Mouse (Mus musculus) limb, embryonic 13.5 days (tissue): ENCODE measurements around the gene Arl15. TPM values are rescaled to one million over a fixed set of nuclear protein-coding genes. Genes with fewer than 3 reads are reported as not detected.

Experiments used
- ATAC-seq: fragments of 200-750 bp; cut with Nextera tagmentation; 2 replicates; pipeline ENCODE4 v1.8.0; 2017; ENCODE audit warnings: low read depth, moderate number of reproducible peaks, moderate TSS enrichment; ENCODE audit not compliant: low FRiP score
- H3K27ac ChIP-seq: fragments of 300-500 bp; sonication (generic); 2 replicates; pipeline ENCODE4 v1.5.1; 2015; ENCODE audit warnings: inconsistent platforms, mild to moderate bottlenecking, moderate library complexity
- H3K27me3 ChIP-seq: fragments of 300-500 bp; sonication (generic); 2 replicates; pipeline ENCODE4 v1.6.1; 2015; ENCODE audit warnings: mild to moderate bottlenecking, inconsistent platforms
- H3K36me3 ChIP-seq: fragments of 300-500 bp; sonication (generic); 2 replicates; pipeline ENCODE4 v1.6.1; 2015; ENCODE audit warnings: inconsistent platforms, mild to moderate bottlenecking, moderate library complexity
- H3K4me1 ChIP-seq: fragments of 300-500 bp; sonication (generic); 2 replicates; pipeline ENCODE4 v1.6.1; 2015; ENCODE audit warnings: inconsistent platforms
- H3K4me2 ChIP-seq: fragments of 300-500 bp; sonication (generic); replicated peaks from 2 replicates; pipeline ENCODE4 v1.6.1; 2015; ENCODE audit warnings: inconsistent platforms, mild to moderate bottlenecking, moderate library complexity
- H3K4me3 ChIP-seq: fragments of 300-500 bp; sonication (generic); 2 replicates; pipeline ENCODE4 v1.5.1; 2015; ENCODE audit warnings: moderate library complexity, mild to moderate bottlenecking, inconsistent platforms
- H3K9ac ChIP-seq: fragments of 300-500 bp; sonication (generic); 2 replicates; pipeline ENCODE4 v1.6.1; 2015; ENCODE audit warnings: mild to moderate bottlenecking, inconsistent platforms
- H3K9me3 ChIP-seq: fragments of 300-500 bp; sonication (generic); 2 replicates; pipeline ENCODE4 v1.6.1; 2016; ENCODE audit warnings: inconsistent platforms
- WGBS: fragments of 180-500 bp; shearing (Covaris S2); methylation state at CpG from one replicate; pipeline ENCODE4 v1.1.7; 2015; 5-methylcytosine and 5-hydroxymethylcytosine counted together
- polyA plus RNA-seq: library from polyadenylated mRNA; unstranded; fragments of >200 nt; fragmentation: Nextera tagmentation; extraction: Ambion mirVana; gene quantifications from 2 replicates; pipeline ENCODE4 v1.2.1, GENCODE M21; 2015

The Arl15 gene
- polyA plus RNA-seq, 1 experiment from 2014 or later, result 14.2 TPM

GRCm38 (mm10) chr13:113850431-113851034 is 56.2 kb downstream of the Arl15 start:
- no peaks in the 10 kb centered on the region for H3K9me3 ChIP-seq
- no peak for ATAC-seq
- H3K9ac ChIP-seq, result no peak overlapping the region
- peaks cover 15% of the 10 kb centered on the region for H3K4me1 ChIP-seq
- no peak overlapping the region for H3K4me3 ChIP-seq
- no peak overlapping the region for H3K4me2 ChIP-seq
- H3K27me3 ChIP-seq, result no peaks in the 10 kb centered on the region
- WGBS, result 78% methylated on average over 8 of the region's 8 CpGs
- peaks cover 20% of the 10 kb centered on the region for H3K36me3 ChIP-seq
- no peak overlapping the region for H3K27ac ChIP-seq

- Histone ChIP-seq H3K27ac (no peak overlapping the region), H3K36me3 (peaks cover 20% of the 10 kb centered on the region), H3K4me2 (no peak overlapping the region), H3K27me3 (no peaks in the 10 kb centered on the region), H3K4me1 (peaks cover 13% of the 10 kb centered on the region), H3K4me3 (no peak overlapping the region), H3K9me3 (no peaks in the 10 kb centered on the region), H3K9ac (no peak overlapping the region)
- WGBS, result 91% methylated on average over 13 of the region's 13 CpGs
- no peak for ATAC-seq
Observed at GRCm38 (mm10) chr13:113851602-113852375, 57.5 kb downstream of the Arl15 start.

- ATAC-seq, result no peak
- H3K27me3 ChIP-seq, result no peaks in the 10 kb centered on the region
- WGBS, result 98% methylated on average over 6 of the region's 6 CpGs
- no peak overlapping the region for H3K4me2 ChIP-seq
- peaks cover 20% of the 10 kb centered on the region for H3K36me3 ChIP-seq
- no peak overlapping the region for H3K9ac ChIP-seq
- peaks cover 17% of the 10 kb centered on the region for H3K4me1 ChIP-seq
- H3K27ac ChIP-seq, result no peak overlapping the region
- H3K4me3 ChIP-seq, result no peak overlapping the region
- H3K9me3 ChIP-seq, result no peaks in the 10 kb centered on the region
Observed at GRCm38 (mm10) chr13:113852376-113852666, 58.0 kb downstream of the Arl15 start.

GRCm38 (mm10) chr13:113854146-113854545 is 59.8 kb downstream of the Arl15 start:
- no peak overlapping the region for H3K4me3 ChIP-seq
- H3K4me1 ChIP-seq, result peaks cover 24% of the 10 kb centered on the region
- H3K9me3 ChIP-seq, result no peaks in the 10 kb centered on the region
- 91% methylated on average over 4 of the region's 4 CpGs for WGBS
- H3K4me2 ChIP-seq, result no peak overlapping the region
- ATAC-seq, result no peak
- H3K27ac ChIP-seq, result no peak overlapping the region
- no peaks in the 10 kb centered on the region for H3K27me3 ChIP-seq
- H3K9ac ChIP-seq, result no peak overlapping the region
- H3K36me3 ChIP-seq, result peaks cover 20% of the 10 kb centered on the region

- no peak for ATAC-seq
Observed at GRCm38 (mm10) chr13:113854551-113855312, 60.4 kb downstream of the Arl15 start.

GRCm38 (mm10) chr13:113856946-113857345 is 62.6 kb downstream of the Arl15 start:
- Histone ChIP-seq H3K9me3 (no peaks in the 10 kb centered on the region), H3K4me1 (peaks cover 47% of the 10 kb centered on the region), H3K27ac (no peak overlapping the region), H3K4me3 (no peak overlapping the region), H3K4me2 (no peak overlapping the region), H3K27me3 (no peaks in the 10 kb centered on the region), H3K36me3 (0 out of 2 replicates have a peak, but pooled peaks cover 5% of the 10 kb centered on the region), H3K9ac (no peak overlapping the region)
- WGBS, result 80% methylated on average over 4 of the region's 4 CpGs
- ATAC-seq, result no peak

More at GRCm38 (mm10) chr13:113854551-113855312, 60.4 kb downstream of the Arl15 start:
- Histone ChIP-seq H3K27me3 (no peaks in the 10 kb centered on the region), H3K36me3 (peaks cover 14% of the 10 kb centered on the region), H3K4me2 (no peak overlapping the region), H3K27ac (no peak overlapping the region), H3K9ac (no peak overlapping the region), H3K4me3 (no peak overlapping the region), H3K4me1 (peaks cover 30% of the 10 kb centered on the region), H3K9me3 (no peaks in the 10 kb centered on the region)
- WGBS, result 74% methylated on average over 13 of the region's 13 CpGs

GRCm38 (mm10) chr13:113858667-113859391 is 64.5 kb downstream of the Arl15 start:
- Histone ChIP-seq H3K9ac (no peak overlapping the region), H3K4me3 (no peak overlapping the region), H3K27me3 (no peaks in the 10 kb centered on the region), H3K27ac (no peak overlapping the region), H3K36me3 (no peaks in the 10 kb centered on the region), H3K4me1 (peaks cover 49% of the 10 kb centered on the region), H3K4me2 (no peak overlapping the region), H3K9me3 (no peaks in the 10 kb centered on the region)
- WGBS, result 51% methylated on average over 13 of the region's 13 CpGs
- no peak for ATAC-seq

- H3K4me3 ChIP-seq, result no peak overlapping the region
- H3K27me3 ChIP-seq, result no peaks in the 10 kb centered on the region
- no peak overlapping the region for H3K27ac ChIP-seq
- no peak overlapping the region for H3K4me2 ChIP-seq
- WGBS, result 75% methylated on average over 11 of the region's 11 CpGs
- ATAC-seq, result no peak
- H3K9me3 ChIP-seq, result no peaks in the 10 kb centered on the region
- no peak overlapping the region for H3K9ac ChIP-seq
- no peaks in the 10 kb centered on the region for H3K36me3 ChIP-seq
- peaks cover 49% of the 10 kb centered on the region for H3K4me1 ChIP-seq
Observed at GRCm38 (mm10) chr13:113859392-113859776, 65.1 kb downstream of the Arl15 start.

GRCm38 (mm10) chr13:113860816-113861215 is 66.5 kb downstream of the Arl15 start:
- H3K9me3 ChIP-seq, result no peaks in the 10 kb centered on the region
- WGBS, result 63% methylated on average over 4 of the region's 4 CpGs
- H3K9ac ChIP-seq, result no peak overlapping the region; the same call in 1 of the 2 replicates
- H3K4me3 ChIP-seq, result no peak overlapping the region
- H3K4me2 ChIP-seq, result 0 out of 2 replicates have a peak overlapping the region, but pooled peaks have one; percentile 0
- H3K27me3 ChIP-seq, result no peaks in the 10 kb centered on the region
- H3K27ac ChIP-seq, result peak overlapping the region; percentile 73
- no peaks in the 10 kb centered on the region for H3K36me3 ChIP-seq
- peak; percentile 26; the same call in 1 of the 2 replicates for ATAC-seq
- H3K4me1 ChIP-seq, result peaks cover 45% of the 10 kb centered on the region

- Histone ChIP-seq H3K27me3 (no peaks in the 10 kb centered on the region), H3K36me3 (no peaks in the 10 kb centered on the region), H3K4me2 (0 out of 2 replicates have a peak overlapping the region, but pooled peaks have one; percentile 0), H3K9ac (no peak overlapping the region), H3K4me1 (peaks cover 42% of the 10 kb centered on the region), H3K9me3 (no peaks in the 10 kb centered on the region), H3K4me3 (no peak overlapping the region), H3K27ac (peak overlapping the region; percentile 73; the same call in 1 of the 2 replicates)
- no peak for ATAC-seq
- 92% methylated on average over 9 of the region's 9 CpGs for WGBS
Observed at GRCm38 (mm10) chr13:113861231-113861630, 66.9 kb downstream of the Arl15 start.

GRCm38 (mm10) chr13:113862951-113863350 is 68.6 kb downstream of the Arl15 start:
- no peaks in the 10 kb centered on the region for H3K27me3 ChIP-seq
- H3K4me2 ChIP-seq, result no peak overlapping the region
- no peaks in the 10 kb centered on the region for H3K36me3 ChIP-seq
- peaks cover 35% of the 10 kb centered on the region for H3K4me1 ChIP-seq
- no peaks in the 10 kb centered on the region for H3K9me3 ChIP-seq
- ATAC-seq, result no peak
- H3K27ac ChIP-seq, result no peak overlapping the region
- no peak overlapping the region for H3K4me3 ChIP-seq
- no peak overlapping the region for H3K9ac ChIP-seq
- WGBS, result 82% methylated on average over 10 of the region's 10 CpGs
